Mouse (Mus musculus): ENCODE data around the gene Fgfr2.

DNA sequence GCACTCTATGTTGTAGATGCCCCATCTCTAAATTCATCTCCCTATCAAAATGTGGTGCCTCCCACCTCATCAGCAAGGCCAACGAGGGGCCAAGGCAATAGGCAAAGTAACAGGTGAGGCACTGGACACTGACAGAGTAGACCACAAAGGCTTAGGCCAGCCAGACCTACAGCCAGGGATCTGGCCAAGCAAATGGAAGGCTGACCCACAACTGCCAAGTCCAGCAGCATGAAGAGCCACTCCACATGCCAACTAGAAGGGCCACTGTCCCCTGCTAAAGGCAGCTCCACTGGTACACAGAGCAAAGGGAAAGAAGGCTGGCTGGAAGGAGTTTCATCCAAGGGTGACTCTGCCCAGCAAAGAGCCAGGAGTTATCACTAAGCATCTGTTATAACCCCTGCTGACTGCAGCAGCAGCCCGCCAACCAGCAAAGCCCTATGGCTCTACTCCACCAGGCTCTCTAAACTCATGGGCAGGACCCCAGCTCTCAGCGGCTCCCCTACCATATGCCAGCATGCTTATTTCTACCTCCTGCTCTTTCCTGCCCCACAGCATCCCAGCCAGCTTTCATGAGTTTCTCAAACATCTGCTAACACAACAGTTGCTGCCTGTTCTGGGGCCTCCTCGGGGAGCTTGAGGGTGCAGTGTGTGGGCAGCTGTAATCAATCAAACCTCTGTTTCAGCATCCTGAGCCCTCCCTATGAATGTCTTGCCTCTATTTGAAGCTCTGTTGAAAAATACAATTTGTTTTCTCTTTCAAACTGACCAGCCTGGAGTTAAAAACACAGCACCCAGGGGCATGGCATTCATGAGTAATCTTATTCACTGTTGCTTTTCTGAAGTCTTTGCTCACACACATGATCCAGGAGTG lies 369.4 kb downstream of the Fgfr2 start:
- no peak for TF ChIP-seq CTCF (IDR thresholded peaks at IDR 0.05; ENCODE audit: extremely low read depth, insufficient read length, insufficient replicate concordance, low read depth, low read length)
- no peak for TF ChIP-seq POLR2A (IDR thresholded peaks at IDR 0.05; ENCODE audit: low read depth, low read length)

Measured in small intestine, adult 2 months (tissue).